Mouse (Mus musculus) heart, embryonic 10.5 days (tissue): Measurements from ENCODE around the gene Sntb2. TPM values are rescaled to one million over a fixed set of nuclear protein-coding genes. Genes with fewer than 3 reads are reported as not detected.
"Not testable (repeated sequence)": the region's sequence is repeated elsewhere in the genome, so short reads cannot be mapped to it uniquely, and the experiment has no call there.

Experiments
- DNase-seq: peaks from one replicate; pipeline ENCODE4 v3.0.0-alpha.2; 2017; ENCODE audit warnings: low spot score
- H3K27ac ChIP-seq: fragments of 300-500 bp; sonication (generic); 2 replicates; pipeline ENCODE4 v1.5.1; 2016; ENCODE audit warnings: mild to moderate bottlenecking
- H3K27me3 ChIP-seq: fragments of 300-500 bp; sonication (generic); 2 replicates; pipeline ENCODE4 v1.6.1; 2016; ENCODE audit warnings: mild to moderate bottlenecking; ENCODE audit not compliant: poor library complexity, insufficient read depth, severe bottlenecking
- H3K36me3 ChIP-seq: fragments of 300-500 bp; sonication (generic); 2 replicates; pipeline ENCODE4 v1.6.1; 2016; ENCODE audit warnings: mild to moderate bottlenecking, moderate library complexity
- H3K4me1 ChIP-seq: fragments of 300-500 bp; sonication (generic); 2 replicates; pipeline ENCODE4 v1.6.1; 2016; ENCODE audit warnings: mild to moderate bottlenecking
- H3K4me3 ChIP-seq: fragments of 300-500 bp; sonication (generic); 2 replicates; pipeline ENCODE4 v1.5.1; 2016; ENCODE audit warnings: mild to moderate bottlenecking, moderate library complexity
- H3K9me3 ChIP-seq: fragments of 300-500 bp; sonication (generic); 2 replicates; pipeline ENCODE4 v1.6.1; 2016; ENCODE audit warnings: mild to moderate bottlenecking, moderate library complexity
- WGBS: fragments of 180-500 bp; shearing (Covaris S2); methylation state at CpG from one replicate; pipeline ENCODE4 v1.1.7; 2016; 5-methylcytosine and 5-hydroxymethylcytosine counted together
- polyA plus RNA-seq: library from polyadenylated mRNA; unstranded; fragments of >200 nt; fragmentation: Nextera tagmentation; extraction: Ambion mirVana; gene quantifications from 2 replicates; pipeline ENCODE4 v1.2.1, GENCODE M21; 2016

Sntb2 gene
- polyA plus RNA-seq, 1 experiment from 2014 or later: 9.8 TPM

DNA sequence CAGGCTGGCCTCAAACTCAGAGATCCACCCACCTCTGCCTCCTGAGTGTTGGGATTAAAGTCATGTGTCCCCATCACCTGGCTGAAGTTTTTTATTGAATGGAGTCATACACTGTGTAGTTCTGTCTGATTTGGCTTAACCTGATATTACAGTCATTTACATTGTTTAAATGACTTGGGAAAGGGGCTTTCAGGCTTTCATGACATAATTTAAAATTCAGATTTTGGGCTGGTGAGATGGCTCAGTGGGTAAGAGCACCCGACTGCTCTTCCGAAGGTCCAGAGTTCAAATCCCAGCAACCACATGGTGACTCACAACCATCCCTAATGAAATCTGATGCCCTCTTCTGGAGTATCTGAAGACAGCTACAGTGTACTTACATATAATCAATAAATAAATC, 98.1 kb downstream of the Sntb2 start:
- H3K27me3 ChIP-seq, H3K9me3 ChIP-seq, H3K27ac ChIP-seq, H3K4me3 ChIP-seq, DNase-seq: not testable (repeated sequence)
- WGBS: 90% methylated on average over 2 of the region's 2 CpGs
- Histone ChIP-seq H3K4me1 (peaks cover 18% of the 10 kb centered on the region), H3K36me3 (peaks cover 19% of the 10 kb centered on the region)

DNA sequence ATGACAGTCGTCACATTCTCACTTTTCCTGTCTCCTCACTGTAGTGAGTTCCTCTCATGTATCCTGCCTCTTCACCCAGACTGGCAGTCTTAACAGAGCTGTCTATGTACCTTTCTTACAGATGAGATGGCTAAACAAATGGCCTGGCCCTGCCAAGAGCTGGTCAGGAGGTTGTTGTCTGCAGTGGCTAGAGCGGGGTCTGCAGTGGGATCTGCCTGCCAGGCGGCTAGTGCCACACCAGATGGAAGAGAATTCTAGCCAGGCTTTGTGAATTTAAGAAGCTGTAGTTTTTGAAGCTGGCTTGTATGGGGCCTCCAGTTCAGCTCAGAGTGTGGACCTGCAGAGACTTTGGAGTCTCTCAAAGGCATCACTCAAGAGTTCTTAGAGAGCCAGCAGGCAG, 100.1 kb downstream of the Sntb2 start:
- no peaks in the 10 kb centered on the region for H3K27me3 ChIP-seq
- H3K4me1 ChIP-seq: peaks cover 18% of the 10 kb centered on the region
- no peak for DNase-seq
- no peak overlapping the region for H3K4me3 ChIP-seq
- peaks cover 37% of the 10 kb centered on the region for H3K36me3 ChIP-seq
- H3K9me3 ChIP-seq: no peaks in the 10 kb centered on the region
- WGBS: 80% methylated on average over 3 of the region's 3 CpGs
- H3K27ac ChIP-seq: no peak overlapping the region

DNA sequence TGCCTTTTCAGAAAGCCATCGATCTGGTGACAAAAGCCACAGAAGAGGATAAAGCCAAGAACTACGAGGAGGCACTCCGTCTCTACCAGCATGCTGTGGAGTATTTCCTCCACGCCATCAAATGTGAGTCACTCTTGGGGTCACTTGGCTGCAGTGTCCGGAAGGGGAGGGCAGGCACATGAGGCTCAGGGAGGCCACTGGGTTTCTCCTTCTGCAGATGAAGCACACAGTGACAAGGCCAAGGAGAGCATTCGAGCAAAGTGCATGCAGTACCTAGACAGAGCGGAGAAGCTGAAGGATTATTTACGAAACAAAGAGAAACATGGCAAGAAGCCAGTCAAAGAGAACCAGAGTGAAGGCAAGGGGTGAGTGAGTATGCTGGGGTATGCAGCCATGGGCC, 101.1 kb downstream of the Sntb2 start:
- Histone ChIP-seq H3K4me1 (peaks cover 17% of the 10 kb centered on the region), H3K4me3 (no peak overlapping the region), H3K9me3 (no peaks in the 10 kb centered on the region), H3K27me3 (no peaks in the 10 kb centered on the region), H3K27ac (no peak overlapping the region), H3K36me3 (peaks cover 47% of the 10 kb centered on the region)
- no peak for DNase-seq
- WGBS: 89% methylated on average over 8 of the region's 8 CpGs

DNA sequence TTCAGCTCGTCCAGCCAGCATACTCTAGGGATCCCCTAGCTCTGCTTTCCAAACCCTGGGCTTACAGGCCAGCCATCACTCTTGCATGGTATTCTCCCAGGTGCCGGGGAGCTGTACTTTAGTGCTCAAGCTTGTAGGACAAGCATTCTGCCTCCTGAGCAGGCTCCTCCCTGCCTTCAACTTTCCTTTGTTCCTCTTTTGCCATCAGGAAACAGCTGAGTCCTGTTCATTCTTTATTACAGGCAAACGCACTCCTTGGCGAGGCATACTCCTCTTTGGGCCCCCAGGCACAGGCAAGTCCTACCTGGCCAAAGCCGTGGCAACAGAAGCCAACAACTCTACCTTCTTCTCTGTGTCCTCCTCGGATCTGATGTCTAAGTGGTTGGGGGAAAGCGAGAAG, 105.1 kb downstream of the Sntb2 start:
- DNase-seq: no peak
- Histone ChIP-seq H3K4me3 (no peak overlapping the region), H3K9me3 (no peaks in the 10 kb centered on the region), H3K36me3 (peaks cover 83% of the 10 kb centered on the region), H3K4me1 (no peaks in the 10 kb centered on the region), H3K27ac (no peak overlapping the region), H3K27me3 (no peaks in the 10 kb centered on the region)
- 87% methylated on average over 7 of the region's 7 CpGs for WGBS

DNA sequence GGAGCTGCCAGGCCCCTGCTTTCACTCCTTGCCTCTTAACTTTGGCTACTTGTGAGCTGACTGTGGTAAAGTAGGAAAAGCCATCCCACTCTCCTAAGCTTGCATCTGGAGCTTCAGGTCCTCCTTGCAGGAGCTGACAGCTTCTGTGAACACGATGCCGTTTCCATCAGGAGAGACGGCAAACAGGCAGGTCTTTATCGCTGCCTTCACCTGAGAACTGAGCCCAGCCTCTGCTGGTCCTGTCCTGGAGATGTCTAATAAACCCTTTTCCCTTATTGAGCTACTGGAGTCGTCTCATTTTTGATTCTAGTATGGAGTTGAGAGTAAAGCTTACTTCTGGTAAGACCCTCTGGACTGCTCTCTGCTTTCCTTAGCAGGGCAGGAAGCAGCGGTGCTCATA, 109.9 kb downstream of the Sntb2 start:
- H3K9me3 ChIP-seq: no peaks in the 10 kb centered on the region
- WGBS: 89% methylated on average over 6 of the region's 6 CpGs
- DNase-seq: no peak
- peaks cover 20% of the 10 kb centered on the region for H3K4me1 ChIP-seq
- no peak overlapping the region for H3K4me3 ChIP-seq
- peaks cover 84% of the 10 kb centered on the region for H3K36me3 ChIP-seq
- H3K27ac ChIP-seq: no peak overlapping the region
- H3K27me3 ChIP-seq: no peaks in the 10 kb centered on the region

DNA sequence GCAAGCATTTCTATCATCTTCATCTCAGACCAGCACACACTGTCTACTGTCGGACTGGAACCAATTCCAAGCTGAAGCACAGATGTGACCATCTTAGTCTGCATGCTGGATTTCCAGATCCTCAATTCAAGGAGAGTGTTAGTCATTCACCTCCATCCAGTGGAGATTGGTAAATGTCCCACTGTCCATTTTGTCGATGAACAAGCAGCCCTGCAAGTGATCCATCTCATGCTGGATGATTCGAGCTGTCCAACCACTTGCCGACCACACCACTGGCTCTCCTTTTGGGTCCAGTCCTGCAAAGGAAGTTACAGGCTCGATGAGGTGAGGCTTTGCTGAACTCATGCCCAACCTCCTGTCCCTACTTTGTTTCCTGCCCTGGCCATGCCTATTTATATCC, 111.4 kb downstream of the Sntb2 start:
- H3K4me1 ChIP-seq: peaks cover 20% of the 10 kb centered on the region
- H3K27me3 ChIP-seq: no peaks in the 10 kb centered on the region
- 65% methylated on average over 5 of the region's 5 CpGs for WGBS
- peaks cover 84% of the 10 kb centered on the region for H3K36me3 ChIP-seq
- peak overlapping the region; percentile 84; the same call in 1 of the 2 replicates for H3K4me3 ChIP-seq
- DNase-seq: no peak
- H3K9me3 ChIP-seq: no peaks in the 10 kb centered on the region
- H3K27ac ChIP-seq: no peak overlapping the region

DNA sequence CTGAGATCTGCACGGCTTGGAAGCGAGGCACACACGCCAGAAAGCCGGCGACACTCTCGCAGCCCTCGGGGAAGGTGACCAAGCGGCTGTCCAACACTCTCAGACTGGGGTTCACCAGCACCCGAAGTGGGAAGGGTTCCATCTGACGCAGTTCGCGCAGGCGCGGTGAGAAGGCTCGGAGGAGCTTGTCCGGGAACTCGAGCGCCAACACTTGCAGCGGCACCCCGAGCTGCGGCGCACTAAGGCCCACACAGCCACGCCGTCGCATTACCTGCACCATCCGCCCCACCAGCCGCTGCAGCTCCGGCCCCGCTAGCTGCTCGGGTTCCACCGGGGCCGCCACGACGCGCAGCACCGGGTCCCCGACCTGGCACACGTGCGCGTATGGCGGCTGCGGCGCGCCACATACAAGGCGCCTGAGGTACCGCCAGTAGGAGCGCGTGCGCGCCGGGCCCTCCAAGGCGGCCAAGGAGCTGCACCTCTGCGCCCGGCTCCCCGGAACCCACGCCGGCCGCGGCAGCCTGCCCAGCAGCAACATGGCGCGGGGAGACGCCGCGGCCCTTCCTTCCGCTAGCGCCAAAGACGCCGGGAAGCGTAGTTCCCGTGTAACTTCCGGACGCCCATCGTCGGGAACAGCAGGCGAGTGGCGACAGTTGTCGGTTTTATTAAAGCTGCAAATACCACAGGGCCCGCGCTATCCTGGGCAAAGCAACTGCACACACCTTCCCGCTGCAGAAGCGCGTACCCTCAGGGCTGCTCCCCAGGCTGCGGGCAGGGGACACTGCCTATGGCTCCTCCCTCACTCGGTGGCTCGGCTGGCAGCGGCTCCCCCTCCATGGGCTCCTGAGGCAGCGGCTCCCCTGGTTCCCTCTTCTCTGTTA, 112.8 kb downstream of the Sntb2 start, which contains the start of gene Pdf:
Gene Pdf (minus strand): TSS at position 554 of the 881 bp plus-strand sequence.
- Histone ChIP-seq H3K27me3 (no peaks in the 10 kb centered on the region), H3K9me3 (no peaks in the 10 kb centered on the region), H3K27ac (peak within 1 kb of the TSS; percentile 94), H3K36me3 (peaks cover 84% of the 10 kb centered on the region), H3K4me3 (peak within 1 kb of the TSS; percentile 84), H3K4me1 (peaks cover 20% of the 10 kb centered on the region)
- DNase-seq: peak; percentile 91
- under 1% methylated on average over 87 of the region's 87 CpGs for WGBS

DNA sequence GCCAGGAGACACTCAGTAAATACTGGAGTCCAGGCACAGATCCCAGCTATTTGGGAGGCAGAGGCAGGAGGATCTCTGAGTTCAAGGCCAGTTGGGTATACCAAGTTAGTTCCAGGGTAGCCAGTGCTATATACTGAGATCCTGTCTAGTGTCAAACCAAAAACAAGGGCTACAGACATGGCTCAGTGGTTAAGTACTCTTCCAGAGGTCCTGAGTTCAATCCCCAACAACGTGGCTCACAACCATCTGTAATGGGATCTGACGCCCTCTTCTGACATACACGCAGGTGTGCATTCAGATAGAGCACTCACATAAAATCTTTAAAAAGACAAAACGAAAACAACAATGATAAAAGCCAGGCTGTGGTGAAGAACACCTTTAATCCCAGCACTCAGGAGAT, 113.9 kb downstream of the Sntb2 start:
- DNase-seq: no peak
- 91% methylated on average over 4 of the region's 4 CpGs for WGBS
- no peaks in the 10 kb centered on the region for H3K27me3 ChIP-seq
- peaks cover 84% of the 10 kb centered on the region for H3K36me3 ChIP-seq
- H3K4me3 ChIP-seq: peak overlapping the region; percentile 84
- H3K9me3 ChIP-seq: no peaks in the 10 kb centered on the region
- H3K4me1 ChIP-seq: peaks cover 20% of the 10 kb centered on the region
- H3K27ac ChIP-seq: peak overlapping the region; percentile 94; the same call in 1 of the 2 replicates

DNA sequence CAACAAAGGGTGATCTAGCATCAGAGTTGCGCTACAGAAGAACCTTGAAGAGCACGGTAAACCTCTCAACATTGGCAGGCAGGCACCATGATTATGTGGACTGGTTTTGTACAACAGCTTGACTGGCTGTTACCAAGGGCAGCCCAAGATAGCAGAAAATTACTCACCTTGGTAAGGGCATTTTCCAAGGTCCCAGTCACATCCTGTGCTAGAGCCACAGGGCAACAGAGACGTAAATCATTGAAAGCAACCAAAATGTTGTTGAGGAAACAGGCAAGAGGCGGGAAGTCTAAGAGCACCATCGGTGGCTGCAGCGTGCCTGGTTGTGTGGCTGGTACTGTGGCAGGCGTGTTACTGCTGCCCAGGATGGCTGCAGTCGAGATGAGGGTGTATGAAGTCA, 116.5 kb downstream of the Sntb2 start:
- Histone ChIP-seq H3K4me1 (peaks cover 29% of the 10 kb centered on the region), H3K36me3 (peaks cover 64% of the 10 kb centered on the region), H3K27me3 (no peaks in the 10 kb centered on the region), H3K27ac (no peak overlapping the region), H3K4me3 (no peak overlapping the region), H3K9me3 (no peaks in the 10 kb centered on the region)
- 93% methylated on average over 8 of the region's 8 CpGs for WGBS
- DNase-seq: no peak

DNA sequence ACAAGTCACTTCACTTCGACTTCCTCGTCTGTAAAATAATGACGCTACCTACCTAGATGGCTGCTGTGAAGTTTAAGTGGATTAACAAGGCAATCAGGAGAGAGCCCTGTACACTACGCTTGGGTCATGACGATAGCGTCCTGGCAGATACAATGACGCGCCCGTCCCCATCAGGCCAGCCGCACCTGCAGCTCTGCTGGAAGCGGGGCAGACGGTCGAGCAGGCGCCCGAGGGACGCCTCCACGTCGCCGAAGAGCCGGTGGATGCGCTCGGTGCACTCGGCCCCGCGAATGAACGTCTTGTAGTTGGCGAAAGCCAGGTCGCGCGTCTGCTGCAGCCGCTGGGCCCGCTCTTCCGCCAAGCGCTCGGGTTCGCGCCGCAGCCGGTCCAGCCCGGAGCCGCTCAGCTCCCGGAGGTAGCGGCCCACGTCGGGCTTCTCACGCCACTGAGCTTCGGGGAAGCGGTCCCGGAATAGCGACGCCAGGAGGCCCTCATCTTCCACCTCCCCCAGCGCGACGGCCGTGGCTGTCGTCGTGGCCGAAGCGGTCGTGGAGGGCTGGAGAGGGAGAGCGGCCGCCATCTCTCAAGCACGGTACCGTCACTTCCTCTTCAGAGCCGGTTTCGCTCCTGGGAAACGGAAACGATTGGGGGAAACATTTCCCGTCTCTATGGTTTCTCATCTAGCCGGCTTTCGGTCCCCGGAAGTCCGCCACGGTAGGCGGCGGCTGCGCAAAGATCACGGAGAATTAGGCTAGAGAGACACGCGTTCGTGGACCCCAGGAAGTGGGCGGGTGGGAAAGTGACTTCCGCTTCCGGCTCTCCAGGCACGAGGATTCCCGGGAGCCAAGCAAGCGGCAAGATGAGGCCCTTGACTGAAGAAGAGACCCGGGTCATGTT, 120.8 kb downstream of the Sntb2 start, which contains the start of the genes Cog8 and Nip7:
Gene Cog8 (minus strand): TSS at position 614 of the 897 bp plus-strand sequence.
Gene Nip7 (plus strand): TSS at position 802 of the 897 bp plus-strand sequence.
- Histone ChIP-seq H3K36me3 (peaks cover 59% of the 10 kb centered on the region), H3K27ac (peak within 1 kb of the TSS; percentile 93), H3K4me3 (peak within 1 kb of the TSS; percentile 90), H3K9me3 (no peaks in the 10 kb centered on the region), H3K27me3 (no peaks in the 10 kb centered on the region), H3K4me1 (peaks cover 18% of the 10 kb centered on the region)
- DNase-seq: peak; percentile 98
- WGBS: under 1% methylated on average over 88 of the region's 88 CpGs

DNA sequence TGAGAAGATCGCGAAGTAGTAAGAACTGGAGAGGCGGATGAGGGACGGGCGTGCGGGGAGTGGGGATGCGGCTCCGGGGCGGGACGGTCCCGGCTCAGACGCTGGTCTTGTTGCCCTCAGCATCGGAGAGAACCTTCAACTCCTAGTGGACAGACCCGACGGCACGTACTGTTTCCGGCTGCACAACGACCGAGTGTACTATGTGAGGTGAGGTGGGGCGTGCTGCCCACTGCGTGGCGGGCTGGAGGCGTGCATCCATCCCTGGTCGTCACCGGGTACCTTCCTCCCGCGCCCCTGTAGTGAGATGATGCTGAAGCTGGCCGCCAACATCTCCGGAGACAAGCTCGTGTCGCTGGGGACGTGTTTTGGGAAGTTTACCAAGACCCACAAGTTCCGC, 121.4 kb downstream of the Sntb2 start:
- Histone ChIP-seq H3K27ac (peak overlapping the region; percentile 93), H3K4me3 (peak overlapping the region; percentile 90), H3K9me3 (no peaks in the 10 kb centered on the region), H3K36me3 (peaks cover 52% of the 10 kb centered on the region), H3K4me1 (peaks cover 18% of the 10 kb centered on the region), H3K27me3 (no peaks in the 10 kb centered on the region)
- DNase-seq: no peak
- WGBS: under 1% methylated on average over 33 of the region's 33 CpGs

DNA sequence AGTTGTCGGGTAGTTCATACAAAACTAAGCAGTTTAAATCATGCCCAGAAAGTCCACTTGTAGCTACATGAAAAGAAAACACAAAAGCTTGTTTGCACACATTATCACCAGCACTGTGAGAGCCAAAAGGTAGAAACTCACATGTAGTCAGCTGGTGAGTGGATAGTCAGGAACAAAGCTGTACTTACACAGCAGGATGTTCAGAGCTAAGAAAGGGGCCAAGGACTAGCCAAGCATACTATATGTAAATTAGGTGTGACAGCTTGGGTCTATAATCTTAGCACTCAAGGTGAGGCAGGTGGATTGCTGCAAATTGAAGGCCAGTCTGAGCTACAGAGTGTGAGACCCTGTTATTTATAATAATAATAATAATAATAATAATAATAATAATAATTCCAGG, 127.1 kb downstream of the Sntb2 start:
- no peak overlapping the region for H3K4me3 ChIP-seq
- H3K27ac ChIP-seq: no peak overlapping the region
- DNase-seq: no peak
- H3K4me1 ChIP-seq: peaks cover 4% of the 10 kb centered on the region
- no peaks in the 10 kb centered on the region for H3K9me3 ChIP-seq
- no peaks in the 10 kb centered on the region for H3K27me3 ChIP-seq
- 91% methylated on average over 1 of the region's 1 CpGs for WGBS
- peaks cover 22% of the 10 kb centered on the region for H3K36me3 ChIP-seq
